Mouse (Mus musculus) hindbrain, embryonic 13.5 days (tissue): ENCODE measurements around the gene Hyal2. TPM values are rescaled to one million over a fixed set of nuclear protein-coding genes. Genes with fewer than 3 reads are reported as not detected.

Experiments used
- ATAC-seq: fragments of 200-750 bp; cut with Nextera tagmentation; 2 replicates; pipeline ENCODE4 v1.8.0; 2017; ENCODE audit warnings: moderate TSS enrichment; ENCODE audit not compliant: low FRiP score
- H3K27ac ChIP-seq: fragments of 300-500 bp; sonication (generic); 2 replicates; pipeline ENCODE4 v1.5.1; 2015; ENCODE audit warnings: inconsistent platforms, mild to moderate bottlenecking, moderate library complexity
- H3K27me3 ChIP-seq: fragments of 300-500 bp; sonication (generic); 2 replicates; pipeline ENCODE4 v1.6.1; 2015; ENCODE audit warnings: mild to moderate bottlenecking, inconsistent platforms
- H3K36me3 ChIP-seq: fragments of 300-500 bp; sonication (generic); 2 replicates; pipeline ENCODE4 v1.6.1; 2015; ENCODE audit warnings: mild to moderate bottlenecking, inconsistent platforms
- H3K4me1 ChIP-seq: fragments of 300-500 bp; sonication (generic); replicated peaks from 2 replicates; pipeline ENCODE4 v1.6.1; 2015; ENCODE audit warnings: inconsistent platforms
- H3K4me2 ChIP-seq: fragments of 300-500 bp; sonication (generic); 2 replicates; pipeline ENCODE4 v1.6.1; 2015; ENCODE audit warnings: inconsistent platforms, mild to moderate bottlenecking, moderate library complexity
- H3K4me3 ChIP-seq: fragments of 300-500 bp; sonication (generic); 2 replicates; pipeline ENCODE4 v1.5.1; 2015; ENCODE audit warnings: mild to moderate bottlenecking, inconsistent platforms
- H3K9ac ChIP-seq: fragments of 300-500 bp; sonication (generic); 2 replicates; pipeline ENCODE4 v1.6.1; 2015; ENCODE audit warnings: mild to moderate bottlenecking, inconsistent platforms
- H3K9me3 ChIP-seq: fragments of 300-500 bp; sonication (generic); 2 replicates; pipeline ENCODE4 v1.6.1; 2016; ENCODE audit warnings: inconsistent platforms
- WGBS: fragments of 180-500 bp; shearing (Covaris S2); methylation state at CpG from one replicate; pipeline ENCODE4 v1.1.7; 2015; 5-methylcytosine and 5-hydroxymethylcytosine counted together
- polyA plus RNA-seq: library from polyadenylated mRNA; unstranded; fragments of >200 nt; fragmentation: Nextera tagmentation; extraction: Ambion mirVana; gene quantifications from 2 replicates; pipeline ENCODE4 v1.2.1, GENCODE M21; 2015

Hyal2 gene
- polyA plus RNA-seq, 1 experiment from 2014 or later, result 80.4 TPM

DNA sequence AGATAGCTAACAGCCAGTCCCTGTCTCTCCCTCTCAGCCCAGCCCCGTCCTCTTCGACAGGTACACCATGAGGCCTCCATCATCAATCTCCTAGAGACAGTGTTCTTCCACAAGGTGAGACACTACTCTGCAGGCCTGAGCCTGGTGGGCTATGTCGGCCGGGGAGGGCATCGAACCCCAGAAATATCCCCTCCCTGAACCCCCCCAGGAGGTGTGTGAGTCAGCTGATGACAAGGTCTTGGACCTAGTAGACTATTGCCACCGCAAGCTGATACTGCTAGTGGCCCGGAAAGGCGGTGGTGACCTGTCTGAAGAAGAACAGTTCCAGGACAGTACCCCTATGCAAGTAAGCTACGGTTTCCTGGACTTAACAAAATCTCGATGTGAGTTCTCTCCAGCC lies 18.9 kb upstream of the Hyal2 start:
- Histone ChIP-seq H3K27ac (no peak overlapping the region), H3K9me3 (no peaks in the 10 kb centered on the region), H3K36me3 (peaks cover 14% of the 10 kb centered on the region), H3K4me2 (no peak overlapping the region), H3K27me3 (peaks cover 53% of the 10 kb centered on the region), H3K4me1 (peaks cover 56% of the 10 kb centered on the region), H3K4me3 (no peak overlapping the region), H3K9ac (no peak overlapping the region)
- ATAC-seq, result no peak
- WGBS, result 90% methylated on average over 10 of the region's 10 CpGs

DNA sequence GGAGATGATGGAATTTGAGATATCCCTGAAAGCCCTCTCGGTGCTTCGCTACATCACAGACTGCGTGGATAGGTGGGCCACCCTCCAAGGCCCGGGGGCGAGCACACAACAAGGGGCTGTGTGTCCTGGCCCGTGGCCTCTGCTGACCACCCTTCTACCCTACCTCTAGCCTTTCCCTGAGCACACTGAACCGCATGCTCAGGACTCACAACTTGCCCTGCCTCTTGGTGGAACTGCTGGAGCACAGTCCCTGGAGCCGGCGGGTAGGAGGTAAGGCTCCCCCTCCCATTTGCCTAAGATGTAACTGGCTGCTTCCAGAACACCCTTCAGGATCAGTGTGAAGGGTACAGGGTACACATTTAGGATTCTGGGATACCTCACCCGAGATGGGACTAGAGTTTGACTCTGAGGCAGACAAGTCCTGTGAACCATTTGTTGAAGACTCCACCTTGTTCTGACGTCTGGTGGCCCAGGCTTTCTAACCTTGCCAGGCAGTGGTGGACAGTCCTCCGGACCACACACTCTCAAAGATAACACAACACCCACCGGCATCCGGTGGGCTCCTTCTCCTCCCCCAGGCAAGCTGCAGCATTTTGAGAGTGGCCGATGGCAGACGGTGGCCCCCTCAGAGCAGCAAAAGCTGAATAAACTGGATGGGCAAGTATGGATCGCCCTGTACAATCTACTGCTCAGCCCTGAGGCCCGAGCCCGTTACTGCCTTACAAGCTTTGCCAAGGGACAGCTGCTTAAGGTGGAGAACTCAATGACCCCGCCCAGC lies 18.3 kb upstream of the Hyal2 start:
- Histone ChIP-seq H3K9me3 (no peaks in the 10 kb centered on the region), H3K27me3 (peaks cover 53% of the 10 kb centered on the region), H3K9ac (no peak overlapping the region), H3K4me2 (no peak overlapping the region), H3K27ac (no peak overlapping the region), H3K4me3 (no peak overlapping the region), H3K36me3 (peaks cover 7% of the 10 kb centered on the region), H3K4me1 (peaks cover 58% of the 10 kb centered on the region)
- ATAC-seq, result no peak
- WGBS, result 88% methylated on average over 20 of the region's 20 CpGs

DNA sequence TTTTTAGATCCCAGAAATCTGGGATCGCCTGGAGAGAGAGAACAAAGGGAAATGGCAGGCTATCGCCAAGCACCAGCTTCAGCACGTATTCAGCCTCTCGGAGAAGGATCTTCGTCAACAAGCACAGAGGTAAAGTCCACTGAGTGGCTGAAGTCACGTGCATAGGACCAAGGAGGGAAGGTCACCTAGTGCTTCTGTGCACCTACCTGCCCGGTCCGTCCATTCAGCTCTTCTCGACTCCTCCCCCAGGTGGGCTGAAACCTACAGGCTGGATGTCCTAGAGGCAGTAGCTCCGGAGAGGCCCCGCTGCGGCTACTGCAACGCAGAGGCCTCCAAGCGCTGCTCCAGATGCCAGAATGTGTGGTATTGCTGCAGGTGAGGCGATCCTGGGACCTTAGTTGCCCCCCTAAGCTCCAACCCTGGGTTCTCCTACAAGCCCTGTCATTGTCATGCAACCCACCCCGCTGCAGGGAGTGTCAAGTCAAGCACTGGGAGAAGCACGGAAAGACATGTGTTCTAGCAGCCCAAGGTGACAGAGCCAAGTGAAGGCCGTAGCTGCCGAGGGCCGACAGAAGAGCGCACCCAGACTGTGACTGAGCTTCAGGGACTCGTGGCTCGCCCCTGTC lies 17.1 kb upstream of the Hyal2 start:
- Histone ChIP-seq H3K9ac (no peak overlapping the region), H3K27ac (no peak overlapping the region), H3K4me2 (peak overlapping the region; percentile 65), H3K27me3 (peaks cover 53% of the 10 kb centered on the region), H3K36me3 (no peaks in the 10 kb centered on the region), H3K9me3 (no peaks in the 10 kb centered on the region), H3K4me1 (peaks cover 55% of the 10 kb centered on the region), H3K4me3 (peak overlapping the region; percentile 40; the same call in 1 of the 2 replicates)
- 25% methylated on average over 23 of the region's 23 CpGs for WGBS
- no peak for ATAC-seq

DNA sequence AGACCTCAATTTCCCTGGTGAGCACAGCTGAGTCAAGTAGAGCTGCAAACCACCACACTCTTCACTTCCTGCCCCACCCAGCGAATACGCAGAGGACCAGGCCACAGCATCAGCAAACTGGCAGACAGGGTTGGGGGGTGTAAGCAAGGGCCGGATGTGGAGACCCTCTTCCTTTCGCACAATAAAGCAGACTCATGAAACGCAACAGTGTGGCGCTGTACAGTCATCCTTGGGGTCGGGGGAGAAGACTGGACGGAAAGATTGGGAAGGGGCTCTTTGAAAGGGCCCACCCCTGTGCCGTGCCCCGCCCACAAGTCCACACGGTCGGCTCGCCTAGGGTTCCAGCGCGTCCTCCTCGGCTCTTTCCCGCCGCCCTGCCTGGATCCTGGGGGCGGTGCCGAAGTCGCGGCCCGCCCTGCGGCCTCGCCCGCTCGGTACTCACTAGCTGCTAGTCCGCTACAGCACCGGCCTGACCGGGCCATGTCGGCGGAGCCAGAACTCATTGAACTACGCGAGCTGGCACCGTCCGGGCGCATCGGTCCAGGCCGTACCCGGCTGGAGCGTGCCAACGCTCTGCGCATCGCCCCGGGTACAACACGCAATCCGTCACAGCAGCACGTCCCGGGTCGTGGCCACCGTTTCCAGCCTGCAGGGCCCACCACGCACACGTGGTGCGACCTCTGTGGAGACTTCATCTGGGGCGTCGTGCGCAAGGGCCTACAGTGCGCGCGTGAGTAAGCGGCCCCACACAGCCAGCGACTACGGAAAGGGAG lies 16.4 kb upstream of the Hyal2 start, which contains the start of gene Rassf1:
TSS of gene Rassf1 (plus strand) at position 439 of the 773 bp plus-strand sequence.
- Histone ChIP-seq H3K27me3 (peaks cover 53% of the 10 kb centered on the region), H3K9ac (peak within 1 kb of the TSS; percentile 70), H3K4me1 (peaks cover 56% of the 10 kb centered on the region), H3K36me3 (no peaks in the 10 kb centered on the region), H3K4me2 (peak within 1 kb of the TSS; percentile 65), H3K27ac (peak within 1 kb of the TSS; percentile 23; the same call in 1 of the 2 replicates), H3K9me3 (no peaks in the 10 kb centered on the region), H3K4me3 (peak within 1 kb of the TSS; percentile 40)
- ATAC-seq, result no peak
- WGBS, result under 1% methylated on average over 63 of the region's 63 CpGs

DNA sequence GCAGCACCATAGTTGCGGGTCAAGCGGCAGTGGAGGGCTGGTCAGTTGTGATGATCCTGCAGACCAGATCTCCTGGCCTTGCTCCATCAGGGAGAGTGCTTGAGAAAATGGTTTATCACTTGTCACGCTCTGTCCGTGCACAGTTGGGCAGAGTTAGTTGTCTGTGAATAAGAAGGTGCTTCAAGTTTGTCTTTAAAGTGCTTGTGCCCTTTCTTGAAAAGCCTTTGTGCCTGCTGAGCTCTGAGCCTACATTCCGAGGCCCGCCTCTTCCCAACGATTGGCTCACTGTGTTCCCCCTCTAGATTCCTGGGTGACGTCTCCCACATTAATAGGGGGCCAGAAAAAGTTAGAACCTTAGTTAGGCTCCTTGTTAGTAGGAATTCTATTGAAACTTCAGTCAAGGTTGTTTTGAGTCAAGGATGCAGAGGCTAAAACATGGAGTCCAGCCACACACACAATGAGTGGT lies 15.8 kb upstream of the Hyal2 start:
- WGBS, result 8% methylated on average over 8 of the region's 8 CpGs
- peak overlapping the region; percentile 65 for H3K4me2 ChIP-seq
- no peaks in the 10 kb centered on the region for H3K9me3 ChIP-seq
- H3K9ac ChIP-seq, result peak overlapping the region; percentile 70
- no peak for ATAC-seq
- peaks cover 53% of the 10 kb centered on the region for H3K27me3 ChIP-seq
- H3K4me1 ChIP-seq, result peaks cover 56% of the 10 kb centered on the region
- peak overlapping the region; percentile 40 for H3K4me3 ChIP-seq
- no peak overlapping the region for H3K27ac ChIP-seq
- no peaks in the 10 kb centered on the region for H3K36me3 ChIP-seq

DNA sequence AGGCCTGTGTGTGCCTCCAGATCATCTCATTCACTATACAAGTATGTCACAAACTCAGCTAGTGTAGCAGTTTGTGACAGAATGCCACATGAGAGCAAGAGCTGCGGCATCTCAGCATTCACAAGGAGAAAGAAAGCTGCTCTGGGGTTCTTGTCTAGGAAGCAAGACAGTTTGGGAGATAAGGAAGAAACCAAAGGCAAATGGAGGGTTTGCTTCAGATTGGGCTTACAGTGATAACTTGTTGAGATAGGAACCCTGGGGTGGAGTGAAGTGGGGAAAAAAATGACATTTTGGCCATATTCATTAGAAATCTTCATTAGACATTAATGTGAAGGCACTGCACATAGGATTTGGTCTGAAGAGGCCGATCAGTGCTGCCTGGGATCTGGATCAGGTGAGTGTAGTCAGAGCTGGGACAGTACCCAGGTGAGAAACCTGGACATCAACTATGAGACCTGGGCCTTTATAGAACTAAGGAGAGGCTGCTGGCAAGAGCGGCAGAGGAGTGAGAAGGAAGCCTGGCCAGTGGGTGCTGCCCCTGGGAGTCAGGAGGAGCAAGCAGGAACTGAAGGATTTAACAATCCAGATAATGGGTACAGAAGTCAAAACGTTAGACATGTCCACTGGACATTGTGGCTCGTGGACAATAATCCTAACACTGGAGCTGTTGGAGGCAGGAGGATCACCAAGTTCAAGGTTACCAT lies 14.9 kb upstream of the Hyal2 start:
- peak overlapping the region; percentile 72 for H3K4me3 ChIP-seq

DNA sequence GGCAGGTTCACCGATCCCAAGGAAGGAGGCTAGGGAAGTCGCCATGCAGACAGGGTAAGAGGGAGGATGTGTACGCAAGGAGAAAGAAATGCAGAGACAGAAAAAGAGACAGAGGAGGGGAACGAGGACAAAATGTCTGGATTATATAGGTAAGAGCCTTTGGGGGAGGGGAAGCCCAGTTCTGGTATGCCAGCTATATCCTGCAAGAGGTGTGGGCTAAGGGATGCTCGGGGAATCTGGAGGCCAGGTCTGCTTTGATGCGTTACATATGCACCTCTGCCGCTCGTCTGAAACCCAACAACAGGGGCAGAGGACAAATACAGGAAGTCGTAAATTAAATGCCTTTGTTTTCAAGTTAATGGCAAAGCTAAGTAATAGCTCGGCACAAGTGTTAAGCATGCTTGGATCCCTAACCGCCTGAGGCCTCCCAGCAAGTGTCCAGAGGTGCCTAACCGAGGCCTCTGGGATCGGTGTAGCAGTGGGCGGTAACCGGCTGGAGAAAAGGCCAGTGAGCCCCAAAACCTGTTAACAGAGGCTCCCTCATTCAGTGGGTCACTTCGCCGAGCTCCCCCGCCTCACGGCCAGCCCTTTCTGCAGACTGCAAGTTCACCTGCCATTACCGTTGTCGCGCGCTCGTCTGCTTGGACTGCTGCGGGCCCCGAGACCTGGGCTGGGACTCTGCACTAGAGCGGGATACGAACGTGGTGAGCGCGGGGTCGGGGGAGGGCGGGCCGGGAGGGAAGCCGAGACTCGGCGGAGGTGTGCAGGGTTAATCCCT lies 14.0 kb upstream of the Hyal2 start:
- peak overlapping the region; percentile 90 for H3K4me2 ChIP-seq
- peaks cover 18% of the 10 kb centered on the region for H3K36me3 ChIP-seq
- peak; percentile 78 for ATAC-seq
- peak overlapping the region; percentile 93 for H3K27ac ChIP-seq
- peak overlapping the region; percentile 72 for H3K4me3 ChIP-seq
- H3K27me3 ChIP-seq, result peaks cover 44% of the 10 kb centered on the region
- 6% methylated on average over 37 of the region's 37 CpGs for whole genome bisulfite sequencing
- H3K4me1 ChIP-seq, result peaks cover 50% of the 10 kb centered on the region
- peak overlapping the region; percentile 79 for H3K9ac ChIP-seq
- H3K9me3 ChIP-seq, result no peaks in the 10 kb centered on the region

More for the DNA sequence above, 14.9 kb upstream of the Hyal2 start:
- Histone ChIP-seq H3K27ac (no peak overlapping the region), H3K27me3 (peaks cover 53% of the 10 kb centered on the region), H3K9ac (peak overlapping the region; percentile 79), H3K4me1 (peaks cover 50% of the 10 kb centered on the region), H3K36me3 (peaks cover 9% of the 10 kb centered on the region), H3K4me2 (peak overlapping the region; percentile 90), H3K9me3 (no peaks in the 10 kb centered on the region)
- no peak for ATAC-seq
- 80% methylated on average over 5 of the region's 5 CpGs for WGBS

DNA sequence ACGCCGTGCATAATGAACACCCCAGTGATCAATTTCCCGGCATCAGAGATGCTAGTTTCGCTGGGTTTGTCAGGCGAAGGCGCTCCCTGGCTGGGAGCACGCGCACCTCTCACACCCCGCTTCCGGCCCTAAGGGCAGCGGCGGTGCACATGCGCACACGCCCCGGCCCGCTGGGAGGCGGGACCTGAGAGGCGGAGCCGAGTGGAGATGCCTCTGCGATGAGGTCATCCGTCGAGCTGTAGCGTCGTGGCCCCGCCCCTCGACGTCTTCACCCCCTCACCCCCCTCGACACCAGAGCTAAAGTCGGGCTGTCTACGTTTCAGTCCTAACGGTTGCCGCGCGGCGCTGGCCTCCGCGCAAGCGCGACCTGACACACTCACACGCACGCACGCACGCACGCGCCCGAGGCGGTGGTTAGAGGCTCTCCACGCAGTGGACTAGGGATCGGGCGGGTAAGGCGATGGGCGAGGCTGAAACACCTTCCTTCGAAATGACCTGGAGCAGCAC lies 13.4 kb upstream of the Hyal2 start:
- H3K9ac ChIP-seq, result peak overlapping the region; percentile 93
- H3K4me2 ChIP-seq, result peak overlapping the region; percentile 90
- H3K4me1 ChIP-seq, result peaks cover 50% of the 10 kb centered on the region
- H3K9me3 ChIP-seq, result no peaks in the 10 kb centered on the region
- peak; percentile 93 for ATAC-seq
- peak overlapping the region; percentile 93 for H3K27ac ChIP-seq
- H3K27me3 ChIP-seq, result peaks cover 38% of the 10 kb centered on the region
- peak overlapping the region; percentile 72 for H3K4me3 ChIP-seq
- 1% methylated on average over 52 of the region's 53 CpGs for WGBS
- H3K36me3 ChIP-seq, result peaks cover 24% of the 10 kb centered on the region

DNA sequence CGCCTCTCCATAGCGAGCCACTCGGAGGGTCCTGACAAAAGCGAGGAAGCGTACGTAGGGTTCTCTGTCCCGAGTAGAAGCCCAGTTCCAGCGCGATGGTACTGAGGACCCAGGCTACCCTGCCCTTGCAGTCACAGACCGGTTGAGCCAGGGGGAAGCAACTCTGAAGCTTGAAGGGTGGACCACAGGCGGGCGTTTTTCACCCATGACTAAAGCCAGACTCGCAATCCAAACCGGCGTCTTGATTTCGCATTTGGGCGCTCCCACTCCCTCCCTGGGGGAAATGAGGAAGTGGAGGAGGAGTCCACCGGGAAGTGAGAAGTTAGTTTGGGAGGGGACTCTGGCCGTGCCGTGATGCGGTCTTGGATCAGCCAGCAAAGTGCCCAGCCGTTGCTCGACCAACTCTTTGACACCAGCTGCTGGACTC lies 12.7 kb upstream of the Hyal2 start:
- Histone ChIP-seq H3K27ac (peak overlapping the region; percentile 93), H3K4me3 (peak overlapping the region; percentile 72), H3K4me1 (peaks cover 50% of the 10 kb centered on the region), H3K27me3 (peaks cover 31% of the 10 kb centered on the region), H3K9ac (peak overlapping the region; percentile 93), H3K9me3 (no peaks in the 10 kb centered on the region), H3K36me3 (peaks cover 31% of the 10 kb centered on the region), H3K4me2 (peak overlapping the region; percentile 90)
- peak; percentile 37 for ATAC-seq
- WGBS, result 0% methylated on average over 23 of the region's 23 CpGs

DNA sequence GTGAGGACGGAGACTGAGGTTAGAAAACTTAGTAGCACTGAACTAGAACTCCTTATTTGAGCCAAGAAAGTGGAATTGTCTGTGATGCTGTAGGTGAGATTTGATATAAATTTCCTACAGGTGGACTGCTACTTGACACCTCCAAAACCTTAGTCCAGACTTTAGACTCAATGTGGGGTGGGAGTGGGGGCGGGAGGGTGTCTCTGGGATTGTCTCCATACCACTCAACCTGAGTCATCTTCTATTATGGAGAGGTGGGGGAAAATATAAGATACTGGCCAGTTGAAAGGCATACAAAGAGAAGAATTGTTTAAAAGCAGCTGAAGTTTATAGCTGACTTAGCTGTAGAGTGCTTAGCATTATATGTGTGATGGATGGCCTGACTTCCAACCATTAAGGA lies 12.0 kb upstream of the Hyal2 start:
- WGBS, result 47% methylated on average over 2 of the region's 2 CpGs

DNA sequence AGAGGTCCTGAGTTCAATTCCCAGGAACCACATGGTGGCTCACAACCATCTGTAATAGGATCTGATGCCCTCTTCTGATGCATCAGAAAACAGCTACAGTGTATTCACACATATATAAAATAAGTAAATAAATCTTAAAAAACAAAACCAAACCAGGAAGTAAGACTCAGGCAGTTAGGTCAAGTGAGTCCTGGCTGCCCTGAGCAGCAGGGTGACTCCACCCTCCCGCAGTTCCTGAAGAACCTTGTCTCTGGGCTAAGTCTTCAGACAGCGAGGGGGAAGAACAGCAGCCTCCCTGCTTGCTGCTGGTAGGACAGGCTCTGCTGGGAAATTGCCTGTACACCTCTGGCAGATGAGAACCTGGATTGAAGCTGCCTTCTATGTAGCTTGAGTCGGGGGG lies 11.4 kb upstream of the Hyal2 start:
- no peaks in the 10 kb centered on the region for H3K9me3 ChIP-seq
- WGBS, result 77% methylated on average over 3 of the region's 3 CpGs
- peak overlapping the region; percentile 72; the same call in 1 of the 2 replicates for H3K4me3 ChIP-seq
- H3K27me3 ChIP-seq, result peaks cover 18% of the 10 kb centered on the region
- H3K9ac ChIP-seq, result peak overlapping the region; percentile 53; the same call in 1 of the 2 replicates
- ATAC-seq, result no peak
- H3K4me2 ChIP-seq, result peak overlapping the region; percentile 90
- H3K4me1 ChIP-seq, result peaks cover 43% of the 10 kb centered on the region
- peaks cover 43% of the 10 kb centered on the region for H3K36me3 ChIP-seq
- no peak overlapping the region for H3K27ac ChIP-seq

More for the DNA sequence above, 12.0 kb upstream of the Hyal2 start:
- H3K4me1 ChIP-seq, result peaks cover 50% of the 10 kb centered on the region
- peak overlapping the region; percentile 90 for H3K4me2 ChIP-seq
- no peak for ATAC-seq
- peaks cover 24% of the 10 kb centered on the region for H3K27me3 ChIP-seq
- peak overlapping the region; percentile 93 for H3K9ac ChIP-seq
- H3K36me3 ChIP-seq, result peaks cover 37% of the 10 kb centered on the region
- no peak overlapping the region for H3K27ac ChIP-seq
- H3K4me3 ChIP-seq, result peak overlapping the region; percentile 72
- no peaks in the 10 kb centered on the region for H3K9me3 ChIP-seq
